Mouse (Mus musculus) spleen, postnatal 10 days (tissue): ENCODE data around the gene Akap13.
"Not testable (repeated sequence)": the region's sequence is repeated elsewhere in the genome, so short reads cannot be mapped to it uniquely, and the experiment has no call there.

Experiments used
- DNase-seq, 2 experiments: peaks; one replicate each; pipeline ENCODE4 v3.0.0; 2021 to 2022; ENCODE audit warnings: low spot score in 2 of 2

Gene Akap13

GRCm38 (mm10) chr7:75595268-75595667, 139.9 kb downstream of the Akap13 start:
- DNase-seq = no peak

GRCm38 (mm10) chr7:75596058-75596748, 140.9 kb downstream of the Akap13 start:
- peak; percentile 45 to 51 for DNase-seq

- DNase-seq = no peak
Observed at GRCm38 (mm10) chr7:75597840-75598239, 142.5 kb downstream of the Akap13 start.

GRCm38 (mm10) chr7:75600360-75601075, 145.2 kb downstream of the Akap13 start:
- DNase-seq = no peak

GRCm38 (mm10) chr7:75607248-75607647, 151.9 kb downstream of the Akap13 start:
- DNase-seq = no peak

- no peak for DNase-seq
Observed at GRCm38 (mm10) chr7:75608716-75609115, 153.4 kb downstream of the Akap13 start.

- DNase-seq = peak in 1 of 2 experiments; percentile 69
Observed at GRCm38 (mm10) chr7:75609456-75610262, 154.3 kb downstream of the Akap13 start.

GRCm38 (mm10) chr7:75610391-75610790, 155.1 kb downstream of the Akap13 start:
- peak; percentile 51 to 65 for DNase-seq

- DNase-seq = peak in 1 of 2 experiments; percentile 41
Observed at GRCm38 (mm10) chr7:75611261-75611950, 156.1 kb downstream of the Akap13 start.

GRCm38 (mm10) chr7:75612000-75612682, 156.8 kb downstream of the Akap13 start:
- DNase-seq = peak; percentile 72 to 89

- DNase-seq = no peak
Observed at GRCm38 (mm10) chr7:75612683-75613053, 157.3 kb downstream of the Akap13 start.

GRCm38 (mm10) chr7:75613240-75613639, 157.9 kb downstream of the Akap13 start:
- DNase-seq = no peak

- no peak for DNase-seq
Observed at GRCm38 (mm10) chr7:75614826-75615225, 159.5 kb downstream of the Akap13 start.

- DNase-seq = not testable (repeated sequence)
Observed at GRCm38 (mm10) chr7:75617246-75617645, 161.9 kb downstream of the Akap13 start.

GRCm38 (mm10) chr7:75618699-75619098, 163.4 kb downstream of the Akap13 start:
- no peak for DNase-seq

- no peak for DNase-seq
Observed at GRCm38 (mm10) chr7:75619875-75620274, 164.5 kb downstream of the Akap13 start.

- DNase-seq = no peak
Observed at GRCm38 (mm10) chr7:75620395-75620960, 165.1 kb downstream of the Akap13 start.

GRCm38 (mm10) chr7:75620976-75621375, 165.6 kb downstream of the Akap13 start:
- DNase-seq = no peak

- DNase-seq = peak in 1 of 2 experiments; percentile 6
Observed at GRCm38 (mm10) chr7:75627831-75628230, 172.5 kb downstream of the Akap13 start.

- no peak for DNase-seq
Observed at GRCm38 (mm10) chr7:75629669-75630068, 174.3 kb downstream of the Akap13 start.

- DNase-seq = no peak
Observed at GRCm38 (mm10) chr7:75632941-75633340, 177.6 kb downstream of the Akap13 start.
